Mouse (Mus musculus) megakaryocyte, embryonic 14.5 days (primary cell): ENCODE measurements around the gene Cyct.

Experiments used
- FLI1 ChIP-seq: IDR thresholded peaks from 2 replicates; pipeline ENCODE4 v1.6.1; 2012; ENCODE audit warnings: low read length, inconsistent platforms, mixed read lengths
- GATA1 ChIP-seq: IDR thresholded peaks from 3 replicates; pipeline ENCODE4 v1.6.1; 2012; ENCODE audit warnings: mixed read lengths, low read length, inconsistent platforms, borderline replicate concordance

- TF ChIP-seq GATA1 (no peak), FLI1 (no peak)
Observed at GRCm38 (mm10) chr2:76332161-76332805, 28.0 kb downstream of the Cyct start.
